Mouse (Mus musculus) neural tube, embryonic 14.5 days (tissue): ENCODE measurements at regions not wholly inside any gene's neighbourhood (a gene's known extent, or its start where the extent isn't known, plus 50 kb on each side); places are given as distances from the start of the nearest gene placed in this dataset.

Experiments used
- ATAC-seq: fragments of 200-750 bp; cut with Nextera tagmentation; 2 replicates; pipeline ENCODE4 v1.8.0; 2017; ENCODE audit warnings: low read depth, mild to moderate bottlenecking, moderate TSS enrichment, moderate library complexity
- H3K27ac ChIP-seq: fragments of 300-500 bp; sonication (generic); 2 replicates; pipeline ENCODE4 v1.5.1; 2014; ENCODE audit warnings: low read depth, mild to moderate bottlenecking, control low read depth, low read length, moderate library complexity, mixed read lengths
- H3K27me3 ChIP-seq: fragments of 300-500 bp; sonication (generic); 2 replicates; pipeline ENCODE4 v1.6.1; 2014; ENCODE audit warnings: low read length; ENCODE audit not compliant: control insufficient read depth, insufficient read depth
- H3K36me3 ChIP-seq: fragments of 300-500 bp; sonication (generic); 2 replicates; pipeline ENCODE4 v1.6.1; 2014; ENCODE audit warnings: low read length, mixed read lengths; ENCODE audit not compliant: control insufficient read depth, insufficient read depth
- H3K4me1 ChIP-seq: fragments of 300-500 bp; sonication (generic); 2 replicates; pipeline ENCODE4 v1.6.1; 2014; ENCODE audit warnings: low read length; ENCODE audit not compliant: control insufficient read depth, insufficient read depth
- H3K4me2 ChIP-seq: fragments of 300-500 bp; sonication (generic); 2 replicates; pipeline ENCODE4 v1.6.1; 2014; ENCODE audit warnings: mild to moderate bottlenecking, low read depth, low read length, control low read depth
- H3K4me3 ChIP-seq: fragments of 300-500 bp; sonication (generic); 2 replicates; pipeline ENCODE4 v1.5.1; 2014; ENCODE audit warnings: low read depth, low read length, control low read depth, mixed read lengths
- H3K9ac ChIP-seq: fragments of 300-500 bp; sonication (generic); replicated peaks from 2 replicates; pipeline ENCODE4 v1.6.1; 2014; ENCODE audit warnings: low read depth, mild to moderate bottlenecking, control low read depth, low read length, mixed read lengths
- H3K9me3 ChIP-seq: fragments of 300-500 bp; sonication (generic); 2 replicates; pipeline ENCODE4 v1.6.1; 2016; ENCODE audit warnings: low read length; ENCODE audit not compliant: control insufficient read depth
- WGBS: fragments of 180-500 bp; shearing (Covaris S2); extraction: QIAGEN DNeasy Blood & Tissue Kit; methylation state at CpG from one replicate; pipeline ENCODE4 v1.1.7; 2014; 5-methylcytosine and 5-hydroxymethylcytosine counted together

- no peaks in the 10 kb centered on the region for H3K9me3 ChIP-seq
- WGBS, result 27% methylated on average over 8 of the region's 8 CpGs
- H3K4me2 ChIP-seq, result no peak overlapping the region
- no peak for ATAC-seq
- H3K36me3 ChIP-seq, result no peaks in the 10 kb centered on the region
- H3K27me3 ChIP-seq, result no peaks in the 10 kb centered on the region
- no peak overlapping the region for H3K4me3 ChIP-seq
- no peak overlapping the region for H3K9ac ChIP-seq
- H3K4me1 ChIP-seq, result no peaks in the 10 kb centered on the region
- H3K27ac ChIP-seq, result no peak overlapping the region
These were observed 93.6 kb upstream of the Efna5 start for GRCm38 (mm10) chr17:62974627-62975279.

GRCm38 (mm10) chr17:62969025-62969424 lies 87.9 kb upstream of the Efna5 start:
- WGBS, result 81% methylated on average over 6 of the region's 6 CpGs
- H3K27ac ChIP-seq, result no peak overlapping the region
- no peaks in the 10 kb centered on the region for H3K36me3 ChIP-seq
- H3K4me2 ChIP-seq, result no peak overlapping the region
- H3K4me3 ChIP-seq, result no peak overlapping the region
- H3K9ac ChIP-seq, result no peak overlapping the region
- no peaks in the 10 kb centered on the region for H3K9me3 ChIP-seq
- H3K4me1 ChIP-seq, result no peaks in the 10 kb centered on the region
- no peaks in the 10 kb centered on the region for H3K27me3 ChIP-seq
- ATAC-seq, result no peak

- Histone ChIP-seq H3K27me3 (no peaks in the 10 kb centered on the region), H3K9ac (no peak overlapping the region), H3K4me3 (no peak overlapping the region), H3K27ac (no peak overlapping the region; the same call in 1 of the 2 replicates), H3K9me3 (no peaks in the 10 kb centered on the region), H3K36me3 (no peaks in the 10 kb centered on the region), H3K4me2 (no peak overlapping the region), H3K4me1 (no peaks in the 10 kb centered on the region)
- 72% methylated on average over 4 of the region's 4 CpGs for WGBS
- no peak for ATAC-seq
These were observed 82.7 kb upstream of the Efna5 start for GRCm38 (mm10) chr17:62963824-62964223.

- H3K4me2 ChIP-seq, result no peak overlapping the region
- H3K9me3 ChIP-seq, result no peaks in the 10 kb centered on the region
- no peak for ATAC-seq
- WGBS, result 88% methylated on average over 3 of the region's 3 CpGs
- H3K36me3 ChIP-seq, result no peaks in the 10 kb centered on the region
- H3K27me3 ChIP-seq, result no peaks in the 10 kb centered on the region
- no peak overlapping the region for H3K27ac ChIP-seq
- no peaks in the 10 kb centered on the region for H3K4me1 ChIP-seq
- H3K4me3 ChIP-seq, result no peak overlapping the region
- H3K9ac ChIP-seq, result no peak overlapping the region
These were observed 81.1 kb upstream of the Efna5 start for GRCm38 (mm10) chr17:62962292-62962618.

- no peak for ATAC-seq
- Histone ChIP-seq H3K27me3 (no peaks in the 10 kb centered on the region), H3K27ac (no peak overlapping the region), H3K9me3 (no peaks in the 10 kb centered on the region), H3K4me3 (no peak overlapping the region), H3K4me2 (no peak overlapping the region), H3K9ac (no peak overlapping the region), H3K4me1 (no peaks in the 10 kb centered on the region), H3K36me3 (no peaks in the 10 kb centered on the region)
- WGBS, result 85% methylated on average over 19 of the region's 19 CpGs
These were observed 80.6 kb upstream of the Efna5 start for GRCm38 (mm10) chr17:62961596-62962291.

- Histone ChIP-seq H3K4me3 (no peak overlapping the region), H3K9me3 (no peaks in the 10 kb centered on the region), H3K27me3 (no peaks in the 10 kb centered on the region), H3K4me2 (no peak overlapping the region), H3K9ac (no peak overlapping the region), H3K4me1 (no peaks in the 10 kb centered on the region), H3K27ac (no peak overlapping the region), H3K36me3 (no peaks in the 10 kb centered on the region)
- 68% methylated on average over 3 of the region's 3 CpGs for WGBS
- ATAC-seq, result no peak
These were observed 78.0 kb upstream of the Efna5 start for GRCm38 (mm10) chr17:62959146-62959545.

GRCm38 (mm10) chr17:62947537-62948193 lies 66.5 kb upstream of the Efna5 start:
- no peak overlapping the region for H3K9ac ChIP-seq
- WGBS, result 43% methylated on average over 1 of the region's 1 CpGs
- H3K27ac ChIP-seq, result no peak overlapping the region
- H3K4me2 ChIP-seq, result no peak overlapping the region
- no peaks in the 10 kb centered on the region for H3K36me3 ChIP-seq
- no peaks in the 10 kb centered on the region for H3K4me1 ChIP-seq
- H3K27me3 ChIP-seq, result no peaks in the 10 kb centered on the region
- H3K4me3 ChIP-seq, result no peak overlapping the region
- no peaks in the 10 kb centered on the region for H3K9me3 ChIP-seq
- no peak for ATAC-seq

- no peak overlapping the region for H3K9ac ChIP-seq
- H3K27ac ChIP-seq, result no peak overlapping the region
- no peaks in the 10 kb centered on the region for H3K27me3 ChIP-seq
- ATAC-seq, result no peak; the same call in 1 of the 2 replicates
- H3K9me3 ChIP-seq, result no peaks in the 10 kb centered on the region
- no peaks in the 10 kb centered on the region; the same call in 1 of the 2 replicates for H3K4me1 ChIP-seq
- H3K36me3 ChIP-seq, result no peaks in the 10 kb centered on the region
- 32% methylated on average over 7 of the region's 7 CpGs for WGBS
- H3K4me2 ChIP-seq, result no peak overlapping the region
- H3K4me3 ChIP-seq, result no peak overlapping the region
These were observed 59.6 kb upstream of the Efna5 start for GRCm38 (mm10) chr17:62940573-62941252.
